Mouse (Mus musculus): Measurements from ENCODE around the gene Usp49. TPM values are rescaled to one million over a fixed set of nuclear protein-coding genes. Genes with fewer than 3 reads are reported as not detected.

Gene Usp49
- total RNA-seq, 2 experiments from 2014 or later, result 12.7 to 13.3 TPM

DNA sequence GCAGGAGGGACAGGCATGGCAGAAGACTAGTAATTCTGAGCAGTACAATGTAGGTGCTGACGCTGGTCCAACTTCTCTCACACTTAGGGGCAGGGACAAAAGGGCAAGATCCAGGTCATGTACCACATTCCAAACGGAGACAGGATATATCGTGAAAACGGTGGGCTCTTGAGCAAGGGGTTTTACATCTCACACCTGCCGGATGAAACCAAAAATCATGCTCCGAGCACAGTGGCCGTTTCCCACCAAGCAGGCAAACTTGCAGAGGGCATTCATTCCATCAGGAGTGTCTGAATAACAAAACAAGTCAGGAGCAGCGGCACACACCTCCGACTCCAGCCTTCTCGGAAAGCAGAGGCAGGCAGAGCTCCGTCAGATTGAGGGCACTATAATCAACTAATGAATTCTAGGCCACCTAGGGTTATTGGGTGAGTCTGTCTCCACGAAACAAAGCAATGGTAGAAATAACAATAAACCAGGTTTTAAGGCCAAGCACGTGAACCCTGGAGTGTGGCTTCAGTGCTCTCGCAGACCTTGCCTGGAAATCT, 105.1 kb downstream of the Usp49 start:
- DNase-seq (ENCODE audit: low spot score in 2 of 2), result no peak

Other genes with a start within 250 kb of the Usp49 start
- 1 to 10 TPM; 2.0 to 3.1 TPM for gene Guca1b, start 245.3 kb upstream of the Usp49 start, total RNA-seq (2021)
- 1 to 10 TPM; 1.4 to 1.8 TPM for gene Guca1a, start 230.1 kb upstream of the Usp49 start, total RNA-seq (2021)
- gene AI661453, start 194.1 kb upstream of the Usp49 start, total RNA-seq (2021), result 1 to 10 TPM; 2.7 to 4.4 TPM
- under 1 TPM; 0.48 to 0.96 TPM for gene 1700001C19Rik, start 193.3 kb upstream of the Usp49 start, total RNA-seq (2021)
- gene Taf8, start 128.4 kb upstream of the Usp49 start, total RNA-seq (2021), result 10 to 100 TPM; 31.7 to 38.1 TPM
- gene Ccnd3, start 125.6 kb upstream of the Usp49 start, total RNA-seq (2021), result 100 to 1,000 TPM; 198 to 200 TPM
- gene Bysl, start 19.2 kb upstream of the Usp49 start, total RNA-seq (2021), result 10 to 100 TPM; 12.5 to 14.3 TPM
- gene Med20, start 19.1 kb upstream of the Usp49 start, total RNA-seq (2021), result 10 to 100 TPM; 40.4 to 40.8 TPM
- gene Gm20517, start 19.1 kb upstream of the Usp49 start, total RNA-seq (2021), result 1 to 10 TPM; 4.1 to 4.8 TPM
- 100 to 1,000 TPM; 189 to 203 TPM for gene Tomm6, start 57.7 kb downstream of the Usp49 start, total RNA-seq (2021)
- 10 to 100 TPM in 1 of 2 experiments, 1 to 10 TPM in 1; 9.3 to 12.4 TPM for gene Frs3, start 58.3 kb downstream of the Usp49 start, total RNA-seq (2021)
- 1 to 10 TPM; 1.5 to 1.7 TPM for gene Gm21981, start 63.8 kb downstream of the Usp49 start, total RNA-seq (2021)
- 1 to 10 TPM; 1.4 to 2.6 TPM for gene Prickle4, start 64.0 kb downstream of the Usp49 start, total RNA-seq (2021)
- gene Pgc, start 96.2 kb downstream of the Usp49 start, total RNA-seq (2021), result not detected
- 10 to 100 TPM; 22.1 to 22.3 TPM for gene Tfeb, start 106.3 kb downstream of the Usp49 start, total RNA-seq (2021)
- gene Mdfi, start 204.0 kb downstream of the Usp49 start, total RNA-seq (2021), result 10 to 100 TPM; 10.3 to 12.9 TPM